Mouse (Mus musculus): ENCODE data around the gene Entpd6.
A peak's percentile ranks its signal among the peaks of the same experiment; 100 is the strongest.

Gene Entpd6

DNA sequence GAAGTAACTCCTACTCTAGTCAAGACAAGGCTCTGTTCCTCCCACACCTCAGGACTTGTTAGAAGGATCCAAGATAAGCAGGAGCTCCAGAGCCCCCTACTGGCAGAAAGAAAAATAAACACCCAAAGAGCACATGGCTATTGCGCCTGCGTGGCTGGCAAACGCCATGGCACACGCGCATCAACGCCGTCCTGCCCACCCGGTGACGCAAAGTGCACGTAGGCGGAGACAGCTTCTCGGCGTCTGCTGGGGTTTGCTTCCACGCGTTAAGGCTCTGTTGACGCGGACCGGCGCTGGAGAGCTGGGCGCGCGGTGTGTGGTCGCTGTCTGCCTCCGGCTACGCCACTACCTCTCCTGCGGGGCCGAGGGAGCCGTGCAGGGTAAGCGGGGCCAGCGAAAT lies at the start of gene Entpd6:
Gene Entpd6, plus strand, starts transcription at position 189 of the 400 bp plus-strand sequence.
- peak; percentile 93 for DNase-seq (ENCODE audit: low read depth, low spot score)

DNA sequence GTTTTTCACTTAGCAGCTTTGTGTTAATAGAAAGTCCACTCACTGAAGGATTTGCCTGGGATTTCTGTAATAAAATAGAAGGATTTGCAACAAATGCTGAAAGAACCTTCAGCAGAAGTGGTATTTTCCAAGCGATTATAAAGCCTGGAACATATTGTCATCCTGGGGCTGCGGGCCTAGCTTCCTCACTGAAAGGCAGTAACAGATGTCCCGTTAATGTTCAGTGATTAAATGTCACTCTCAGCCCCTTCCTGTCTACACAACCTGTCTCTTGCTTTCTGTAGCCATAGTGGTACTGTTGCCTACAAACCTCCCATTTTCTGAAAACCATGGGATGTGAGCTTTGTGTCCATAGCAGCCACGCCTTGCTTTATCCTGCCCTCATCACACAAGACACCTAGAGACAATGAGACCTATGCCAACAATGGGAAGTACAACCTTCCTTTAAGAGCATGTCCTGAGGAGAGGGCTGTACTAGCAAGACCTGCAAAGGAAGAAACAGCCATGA lies 36.6 kb upstream of the Entpd6 start:
- no peak for DNase-seq (ENCODE audit: low read depth, low spot score)

DNA sequence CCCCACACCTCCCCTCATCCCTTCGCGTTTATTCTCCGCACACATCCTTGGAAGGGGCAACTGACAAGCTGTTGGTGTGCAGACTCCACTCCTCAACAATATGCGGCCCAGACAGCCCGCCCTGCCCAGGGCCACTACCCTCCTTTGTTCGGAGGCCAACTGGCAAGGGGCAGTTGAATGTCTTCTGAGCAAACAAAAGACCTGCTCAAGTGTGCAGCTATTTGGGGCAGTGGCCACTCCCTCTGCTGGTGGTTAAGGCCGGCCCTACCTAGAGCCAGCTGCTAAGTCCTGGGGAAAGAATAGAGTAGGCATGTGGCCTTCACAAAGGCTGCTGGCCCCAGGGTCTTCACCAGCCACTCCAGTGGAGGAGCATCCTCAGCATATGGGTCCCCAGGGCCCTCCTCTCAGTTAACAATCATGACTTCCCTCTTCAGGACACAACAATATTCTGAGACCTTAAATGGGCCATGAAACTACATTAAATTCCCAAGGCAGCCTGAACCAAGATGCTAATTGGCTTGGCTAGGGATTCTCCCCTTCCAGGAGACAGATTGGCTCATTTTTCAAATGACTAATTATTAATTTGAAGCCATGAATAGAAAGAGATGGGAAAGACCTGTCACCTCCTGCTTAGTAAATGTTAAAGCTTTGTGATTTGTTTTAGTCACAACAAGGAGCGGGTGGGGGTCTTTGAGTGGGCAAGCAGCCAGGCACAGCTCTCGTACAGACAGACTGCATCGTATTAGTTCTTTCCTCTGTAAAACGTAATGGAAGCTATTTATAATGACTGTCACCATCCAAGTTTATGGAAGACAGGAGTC lies 12.9 kb upstream of the Entpd6 start:
- no peak for DNase-seq (ENCODE audit: low read depth, low spot score)

DNA sequence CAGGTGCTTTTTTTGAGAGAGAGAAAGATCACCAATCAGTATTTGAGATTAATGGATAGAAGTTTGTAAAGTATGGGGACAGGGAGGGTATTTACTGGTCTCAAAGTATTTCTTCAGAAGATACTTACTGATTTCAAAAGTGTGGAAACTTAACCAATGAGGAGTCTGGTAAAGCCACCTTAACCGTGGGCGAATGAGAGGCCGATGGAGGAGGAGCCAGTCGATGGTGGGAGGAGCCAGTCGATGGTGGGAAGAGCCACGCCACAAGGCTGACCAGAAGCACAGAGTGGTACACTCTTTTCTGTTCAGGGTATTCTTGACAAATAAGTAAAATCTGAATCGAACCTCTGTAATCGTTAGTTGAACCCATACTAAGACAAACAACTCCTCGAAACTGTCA lies 11.0 kb upstream of the Entpd6 start:
- no peak for DNase-seq (ENCODE audit: low read depth, low spot score)

DNA sequence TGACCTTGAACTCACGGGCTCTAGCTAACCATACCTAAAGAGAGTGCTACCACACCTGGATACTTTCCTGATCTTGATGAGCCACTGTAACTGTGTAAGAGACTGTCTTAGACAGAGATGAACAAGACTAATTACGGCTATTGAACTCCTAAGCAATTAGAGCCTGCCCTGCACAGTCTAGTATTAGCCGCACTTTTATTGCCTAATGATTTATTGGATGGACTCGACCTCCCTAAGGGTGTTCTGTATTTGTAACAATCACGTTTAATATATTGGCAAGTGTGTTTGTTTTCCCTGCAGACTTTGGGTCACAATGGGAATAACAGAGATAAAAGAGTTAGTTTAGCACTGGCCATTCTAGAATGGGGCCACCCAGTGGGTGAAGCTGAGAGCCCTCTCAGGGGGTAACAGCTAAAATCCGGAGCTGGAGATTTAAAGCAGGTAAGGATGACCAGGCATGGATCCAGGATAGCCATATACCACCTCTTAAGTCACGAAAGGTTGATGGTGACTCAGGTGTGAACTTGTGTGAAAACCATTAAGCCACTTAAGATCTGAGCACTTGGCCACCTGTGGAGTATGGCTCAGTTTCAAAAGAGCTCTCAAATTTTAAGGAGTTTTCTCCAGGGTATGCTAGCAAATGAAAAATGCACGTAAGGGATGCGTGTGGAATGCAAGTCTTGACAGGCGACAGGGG lies 8.5 kb upstream of the Entpd6 start:
- no peak for DNase-seq (ENCODE audit: low read depth, low spot score)

DNA sequence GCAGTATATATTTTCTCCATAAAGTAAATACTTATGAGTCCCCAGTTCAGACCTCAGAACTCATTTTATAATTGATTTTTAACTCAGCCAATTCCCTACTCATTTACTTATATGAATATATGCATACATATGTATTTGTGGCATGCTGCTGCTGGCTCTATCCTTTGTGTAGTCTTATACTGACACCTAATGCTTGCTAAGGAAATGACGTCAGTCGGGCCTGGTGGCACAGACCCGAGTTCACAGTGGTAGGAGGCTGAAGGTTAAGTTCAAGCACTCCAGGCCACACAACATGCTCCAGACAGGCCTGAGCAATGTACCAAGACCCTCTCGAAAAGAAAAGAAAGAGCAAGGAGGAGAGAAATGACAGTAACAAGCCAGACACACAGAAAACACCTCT lies 7.4 kb upstream of the Entpd6 start:
- no peak for DNase-seq (ENCODE audit: low read depth, low spot score)

DNA sequence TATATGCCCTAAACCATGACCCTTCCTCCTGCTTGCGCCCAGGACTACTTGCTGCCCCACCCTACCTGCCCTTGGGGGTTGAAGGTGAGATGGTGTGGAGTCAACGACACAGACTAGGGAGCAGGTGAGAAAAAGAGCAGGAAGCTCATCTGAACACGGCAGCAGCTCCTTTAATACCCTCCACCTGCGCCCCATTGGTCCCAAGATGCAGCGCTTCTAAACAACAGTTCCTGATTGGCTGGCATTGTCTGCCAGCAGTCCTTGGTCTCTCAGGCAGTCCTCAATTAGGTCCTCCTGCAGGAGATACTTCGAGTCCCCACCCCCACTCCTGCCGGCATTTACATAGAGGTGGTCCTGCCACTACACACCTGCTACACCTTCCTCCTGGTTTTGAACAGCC lies 3.8 kb upstream of the Entpd6 start:
- no peak for DNase-seq (ENCODE audit: low read depth, low spot score)

DNA sequence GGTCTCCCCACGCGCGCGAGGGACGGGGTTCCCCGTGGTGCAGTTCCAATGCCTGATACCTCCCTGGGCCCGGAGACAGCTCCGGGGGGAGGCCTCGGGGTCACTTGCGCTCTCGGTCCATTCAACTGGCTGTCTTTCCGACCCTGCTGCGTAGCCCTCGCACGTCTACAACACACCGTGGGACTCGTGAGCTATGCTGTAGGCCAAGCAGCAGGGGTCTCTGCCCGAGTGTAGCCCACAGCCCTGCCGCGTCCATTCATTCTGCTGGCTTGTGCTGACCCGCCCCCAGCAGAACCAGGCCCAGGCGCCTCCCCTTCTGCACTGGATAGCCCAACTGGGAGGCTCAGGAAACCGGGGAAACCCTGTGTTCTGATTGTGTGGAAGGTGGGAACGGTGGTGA lies 441 bp downstream of the Entpd6 start:
- no peak for DNase-seq (ENCODE audit: low read depth, low spot score)

DNA sequence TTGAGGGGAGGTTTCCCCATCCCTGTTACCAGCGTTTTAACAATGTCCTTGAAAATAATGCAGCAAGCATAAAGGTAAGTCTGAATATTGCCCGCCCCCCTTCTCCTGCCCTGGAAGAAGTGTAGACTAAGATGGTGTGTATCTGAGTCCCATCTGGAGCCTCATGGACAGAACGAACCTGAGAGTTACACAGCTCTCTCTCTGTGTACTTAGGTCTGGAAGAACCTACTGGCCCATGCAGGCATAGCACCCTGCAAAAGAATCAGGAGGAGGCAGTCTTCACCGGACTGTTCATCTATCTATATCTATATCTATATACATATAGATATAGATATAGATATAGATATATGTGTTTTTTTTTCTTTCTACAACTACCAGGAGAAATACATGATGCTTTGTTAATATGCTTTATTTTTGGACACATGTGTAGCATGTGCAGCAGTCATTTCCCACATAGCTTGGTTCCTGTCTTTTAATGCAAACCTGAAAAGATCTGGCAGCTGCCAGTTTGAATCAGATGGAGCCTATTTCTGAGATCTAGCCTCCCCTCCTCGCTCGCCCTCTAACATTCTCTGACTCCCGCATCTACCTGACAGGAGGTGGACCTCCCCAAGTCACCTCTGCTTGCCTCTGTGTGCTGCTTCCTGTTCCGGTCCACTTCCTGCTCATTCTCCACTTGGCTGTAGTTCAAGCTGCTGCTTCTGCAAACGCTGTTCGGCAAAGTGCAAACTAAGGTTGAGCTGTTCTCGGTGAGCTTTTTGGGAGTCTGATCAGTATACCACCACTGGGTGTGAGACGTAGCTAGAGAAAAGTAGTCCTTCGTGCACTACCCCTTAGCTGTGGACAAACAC lies 1.5 kb downstream of the Entpd6 start:
- DNase-seq (ENCODE audit: low read depth, low spot score) = no peak

DNA sequence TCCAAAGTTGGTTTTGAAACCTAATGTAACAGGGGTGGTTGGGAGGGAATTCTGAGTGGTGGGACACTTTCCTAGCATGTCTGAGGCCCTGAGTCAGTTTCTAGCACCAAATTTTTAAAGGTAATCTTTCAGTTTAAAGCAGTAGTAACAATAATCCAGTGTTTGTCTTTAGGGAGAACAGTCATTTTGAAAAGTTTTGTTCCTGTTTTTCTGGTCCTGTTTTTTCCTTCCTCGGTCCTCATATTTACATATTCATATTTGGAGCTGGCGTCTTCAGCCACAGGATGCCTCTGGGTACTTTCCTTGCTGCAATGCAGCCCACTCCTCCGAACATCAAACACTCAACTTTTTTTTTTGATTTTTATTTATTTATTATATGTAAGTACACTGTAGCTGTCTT lies 6.2 kb downstream of the Entpd6 start:
- DNase-seq (ENCODE audit: low read depth, low spot score) = no peak

DNA sequence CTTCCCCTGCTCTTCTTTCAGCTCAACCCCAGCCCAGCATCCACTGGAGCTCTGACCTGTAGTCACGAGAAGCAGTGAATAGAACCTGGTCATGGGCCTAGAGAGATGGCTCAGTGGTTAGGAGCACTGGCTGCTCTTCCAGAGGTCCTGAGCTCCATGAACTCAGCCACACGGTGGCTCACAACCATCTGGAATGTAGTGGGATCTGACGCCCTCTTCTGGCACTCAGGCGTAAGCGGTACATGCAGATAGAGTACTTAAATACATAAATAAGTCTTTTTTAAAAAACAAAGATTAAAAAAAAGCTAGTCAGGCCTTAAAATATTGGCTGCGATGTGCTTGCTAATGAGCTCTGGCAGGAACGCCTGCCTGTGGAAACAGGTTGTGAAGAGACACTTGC lies 12.6 kb downstream of the Entpd6 start:
- DNase-seq (ENCODE audit: low read depth, low spot score) = no peak

DNA sequence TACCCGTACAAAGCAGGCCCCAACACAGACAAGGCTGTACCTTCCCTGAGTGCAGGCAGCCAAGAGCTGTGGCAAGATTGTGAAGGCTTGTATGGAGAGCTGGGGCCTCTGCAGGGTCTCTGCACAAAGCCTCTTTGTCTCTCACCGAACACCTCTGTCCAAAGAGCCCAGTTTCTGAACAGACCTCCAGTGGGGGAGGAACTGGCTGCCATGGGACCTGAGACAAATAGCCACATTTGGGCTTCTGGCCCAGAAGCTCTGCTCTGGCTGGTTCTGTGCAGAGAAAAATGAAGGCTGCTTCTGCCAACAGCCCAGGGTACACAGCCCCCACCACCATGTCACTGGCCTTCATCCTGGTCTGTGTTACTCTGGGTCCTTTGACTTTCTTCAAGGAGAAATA lies 16.8 kb downstream of the Entpd6 start:
- DNase-seq (ENCODE audit: low read depth, low spot score) = no peak

DNA sequence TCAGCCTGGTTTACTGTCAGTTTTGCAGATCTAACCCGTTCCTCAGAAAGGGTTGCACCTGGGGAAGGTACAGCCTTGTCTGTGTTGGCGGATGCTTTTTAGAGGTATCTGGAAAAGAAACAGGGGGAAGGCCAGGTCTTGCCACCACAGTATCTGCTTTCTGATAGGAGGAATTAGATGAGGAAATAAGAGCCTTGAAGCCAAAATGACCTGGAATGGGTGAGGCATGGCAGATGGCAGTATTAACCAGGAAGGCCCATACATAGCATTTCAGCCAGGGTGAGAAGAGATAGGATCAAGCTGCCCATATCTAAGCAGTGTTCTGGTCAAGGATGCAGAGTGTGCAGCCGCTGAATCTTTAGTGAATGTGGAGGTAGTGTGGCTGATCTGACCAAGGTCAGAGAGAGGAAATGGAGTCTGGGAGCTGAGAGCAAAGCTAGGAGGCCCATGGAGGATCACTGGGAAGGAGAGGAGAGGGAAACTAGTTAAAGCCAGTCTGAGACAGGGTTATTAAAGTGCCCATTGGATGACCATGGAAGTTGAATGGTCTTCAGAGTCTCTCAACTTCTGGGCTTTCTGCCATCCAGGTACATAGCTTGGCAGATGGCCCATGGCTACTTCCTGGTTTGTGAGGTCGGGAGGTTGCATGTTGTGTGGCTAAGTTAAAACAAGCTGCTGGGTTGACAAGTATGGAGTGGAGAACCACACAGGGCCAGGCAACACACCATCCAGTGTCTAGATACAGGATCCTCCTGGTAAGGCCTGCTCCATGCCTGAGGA lies 17.4 kb downstream of the Entpd6 start:
- no peak for DNase-seq (ENCODE audit: low read depth, low spot score)

DNA sequence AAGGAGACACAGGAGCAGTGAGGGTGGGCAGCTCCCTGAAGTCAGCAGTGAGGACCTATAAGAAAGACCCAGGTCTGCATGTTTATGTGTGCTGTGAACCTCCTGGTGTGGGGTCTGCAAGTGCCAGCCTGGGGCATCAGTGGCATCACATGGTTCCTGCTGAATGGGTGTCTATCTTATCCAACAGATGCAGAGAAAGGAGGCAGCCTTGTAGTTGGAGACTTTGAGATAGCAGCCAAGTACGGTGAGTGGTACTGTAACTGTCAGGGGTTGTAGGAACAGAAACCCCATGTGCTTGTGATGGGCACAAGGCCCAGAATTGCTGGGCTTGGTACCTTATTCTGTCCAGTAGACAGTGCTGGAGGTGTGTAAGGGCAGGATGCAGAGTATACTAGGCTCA lies 19.8 kb downstream of the Entpd6 start:
- no peak for DNase-seq (ENCODE audit: low read depth, low spot score)

DNA sequence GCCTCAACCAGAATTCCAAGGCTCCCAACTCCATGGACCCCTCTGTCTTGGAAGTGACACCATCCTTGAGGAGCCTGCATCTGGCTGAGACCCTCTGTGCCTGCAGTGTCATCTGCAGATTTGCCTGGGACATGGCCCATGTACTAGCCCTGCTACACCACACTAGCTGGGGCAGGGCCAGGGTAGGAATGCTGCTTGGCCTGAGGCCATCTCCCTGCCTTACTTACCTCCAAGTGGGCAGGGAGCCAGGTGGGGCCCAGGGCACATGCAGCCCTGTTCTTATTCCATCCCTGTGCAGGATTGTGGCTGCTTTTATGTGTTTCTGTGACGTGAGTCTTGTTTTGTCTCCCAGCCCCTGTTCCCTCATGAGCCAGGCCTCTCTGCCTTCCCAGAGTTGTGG lies 21.9 kb downstream of the Entpd6 start:
- DNase-seq (ENCODE audit: low read depth, low spot score) = no peak

DNA sequence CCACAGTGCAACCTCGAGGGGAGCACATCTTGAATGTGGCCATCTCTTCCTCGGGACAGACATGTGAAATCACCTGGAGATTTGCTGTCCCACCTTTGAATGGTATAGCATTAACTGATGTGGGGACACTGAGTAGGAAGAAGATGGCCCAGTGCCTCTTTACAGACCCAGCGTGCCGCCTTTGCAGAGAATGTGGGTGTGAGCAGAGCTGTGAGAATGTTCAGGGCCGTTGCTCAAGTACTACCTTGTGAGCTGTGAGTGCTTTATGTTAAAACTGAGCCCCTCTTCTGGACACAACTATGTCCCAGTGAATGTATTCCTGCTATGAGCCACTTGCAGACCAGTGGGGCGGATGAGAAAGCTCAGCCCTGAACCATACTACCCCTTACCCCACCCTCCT lies 22.3 kb downstream of the Entpd6 start:
- no peak for DNase-seq (ENCODE audit: low read depth, low spot score)

DNA sequence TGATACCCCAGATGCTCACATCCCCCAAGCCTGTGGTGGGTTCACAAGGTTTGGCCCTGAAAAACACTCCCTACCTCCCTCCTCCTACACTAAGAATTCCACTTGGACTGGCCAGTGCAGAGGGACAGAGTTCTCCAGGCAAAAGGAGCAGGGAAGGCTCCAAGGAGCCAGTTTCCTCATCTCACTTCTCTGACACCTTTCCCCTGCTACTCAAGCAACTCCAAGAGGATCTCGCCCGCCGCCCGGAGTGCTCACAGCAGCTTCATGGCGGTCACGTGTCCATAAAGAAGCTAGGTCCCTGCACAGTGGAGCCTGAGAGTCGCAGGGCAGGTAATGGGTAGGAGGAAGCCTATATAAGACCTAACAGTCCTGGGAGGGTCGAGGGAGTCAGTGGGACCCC lies 23.2 kb downstream of the Entpd6 start:
- DNase-seq (ENCODE audit: low read depth, low spot score) = no peak

DNA sequence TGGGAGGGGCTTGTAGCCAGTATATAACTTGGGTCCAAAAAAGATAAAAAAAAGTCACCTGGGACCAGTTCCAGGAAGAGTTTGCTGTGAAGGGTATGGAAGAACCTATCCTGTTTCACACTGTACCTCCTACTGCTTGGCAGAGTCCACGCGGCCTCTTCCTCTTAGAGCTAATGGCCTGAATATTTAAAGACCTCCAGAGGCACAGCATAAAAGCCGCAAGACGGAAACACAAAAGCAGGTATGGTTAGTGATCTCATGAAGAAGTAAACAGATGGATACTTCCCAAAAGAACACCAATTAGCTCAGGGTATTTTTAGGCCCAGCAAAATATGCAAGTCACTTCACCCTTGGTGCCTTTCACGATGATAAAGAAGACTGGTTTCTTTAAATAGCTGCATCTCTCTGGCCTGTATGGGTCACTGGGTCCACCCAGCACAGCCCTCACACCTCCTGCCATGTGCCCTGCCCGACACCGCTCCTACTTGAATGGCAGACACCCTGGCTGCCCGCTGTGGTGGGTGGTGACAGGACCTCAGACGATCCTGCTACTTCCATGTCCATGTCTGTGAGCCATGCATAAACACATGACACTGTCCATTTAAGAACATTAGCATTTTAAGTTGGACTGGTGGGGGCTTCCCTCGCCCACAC lies 23.8 kb downstream of the Entpd6 start:
- no peak for DNase-seq (ENCODE audit: low read depth, low spot score)

DNA sequence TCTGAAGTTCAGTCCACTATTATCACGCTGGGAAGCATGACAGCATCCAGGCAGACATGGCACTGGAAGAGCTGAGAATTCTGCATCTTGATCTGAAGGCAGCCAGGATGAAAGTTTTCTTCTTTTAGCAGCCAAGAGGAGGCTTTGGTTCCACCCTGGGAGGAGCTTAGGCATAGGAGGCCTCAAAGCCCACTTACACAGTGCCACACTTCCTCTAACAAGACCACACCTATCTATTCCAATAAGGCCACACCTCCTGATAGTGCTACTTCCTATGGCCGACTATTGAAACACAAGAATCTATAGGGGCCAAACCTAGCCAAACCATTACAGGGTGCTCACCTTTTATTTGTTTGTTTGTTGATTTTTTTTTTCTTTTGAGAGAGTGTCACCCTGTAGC lies 34.0 kb downstream of the Entpd6 start:
- no peak for DNase-seq (ENCODE audit: low read depth, low spot score)

DNA sequence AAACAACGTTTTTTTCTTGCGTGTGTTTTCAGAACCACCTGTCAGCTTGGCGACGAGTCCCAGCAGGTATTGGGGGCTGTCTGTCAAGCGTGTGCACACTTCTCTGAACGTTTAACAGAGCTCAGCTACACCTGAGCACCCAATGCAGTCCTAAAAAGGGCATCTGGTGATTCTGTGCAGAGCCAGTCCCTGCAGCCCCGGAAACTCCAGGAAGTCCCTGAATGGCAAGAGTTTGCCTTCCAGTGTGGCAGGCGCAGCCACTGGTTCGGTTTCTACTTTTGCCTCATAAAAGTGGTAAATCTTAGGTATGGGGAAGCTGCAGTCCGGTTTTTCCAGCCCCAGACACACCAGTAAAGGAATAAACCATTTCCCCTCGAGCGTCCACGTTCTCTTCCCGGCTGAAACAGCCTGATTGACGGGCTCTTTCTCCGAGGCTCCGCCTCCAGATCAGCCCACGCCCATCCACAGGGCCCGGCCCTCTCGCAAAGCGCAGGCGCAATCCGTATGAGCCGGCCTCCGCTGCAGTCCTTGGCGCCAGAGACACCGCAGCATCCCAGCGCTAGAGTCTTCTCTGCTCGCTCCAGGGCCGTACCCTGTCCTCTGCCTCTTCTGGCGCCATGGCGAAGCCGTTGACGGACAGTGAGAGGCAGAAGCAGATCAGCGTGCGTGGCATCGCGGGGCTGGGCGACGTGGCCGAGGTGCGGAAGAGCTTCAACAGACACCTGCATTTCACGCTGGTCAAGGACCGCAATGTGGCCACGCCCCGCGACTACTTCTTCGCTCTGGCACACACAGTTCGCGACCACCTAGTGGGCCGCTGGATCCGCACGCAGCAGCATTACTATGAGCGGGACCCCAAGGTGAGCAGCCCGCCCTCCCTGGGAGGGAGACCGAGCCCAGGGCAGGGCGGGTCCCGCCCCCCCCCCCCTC lies 37.7 kb downstream of the Entpd6 start, which contains the start of gene Pygb:
Gene Pygb, plus strand, starts transcription at position 485 of the 930 bp plus-strand sequence.
- DNase-seq (ENCODE audit: low read depth, low spot score) = peak; percentile 84
